Mouse (Mus musculus) WW6 (cell line): Measurements from ENCODE around the gene Gmnn.

Source experiments
- DNase-seq: peaks from one replicate; pipeline ENCODE4 v3.0.0-alpha.2; 2013; ENCODE audit warnings: low read depth, low spot score

Gene Gmnn

DNA sequence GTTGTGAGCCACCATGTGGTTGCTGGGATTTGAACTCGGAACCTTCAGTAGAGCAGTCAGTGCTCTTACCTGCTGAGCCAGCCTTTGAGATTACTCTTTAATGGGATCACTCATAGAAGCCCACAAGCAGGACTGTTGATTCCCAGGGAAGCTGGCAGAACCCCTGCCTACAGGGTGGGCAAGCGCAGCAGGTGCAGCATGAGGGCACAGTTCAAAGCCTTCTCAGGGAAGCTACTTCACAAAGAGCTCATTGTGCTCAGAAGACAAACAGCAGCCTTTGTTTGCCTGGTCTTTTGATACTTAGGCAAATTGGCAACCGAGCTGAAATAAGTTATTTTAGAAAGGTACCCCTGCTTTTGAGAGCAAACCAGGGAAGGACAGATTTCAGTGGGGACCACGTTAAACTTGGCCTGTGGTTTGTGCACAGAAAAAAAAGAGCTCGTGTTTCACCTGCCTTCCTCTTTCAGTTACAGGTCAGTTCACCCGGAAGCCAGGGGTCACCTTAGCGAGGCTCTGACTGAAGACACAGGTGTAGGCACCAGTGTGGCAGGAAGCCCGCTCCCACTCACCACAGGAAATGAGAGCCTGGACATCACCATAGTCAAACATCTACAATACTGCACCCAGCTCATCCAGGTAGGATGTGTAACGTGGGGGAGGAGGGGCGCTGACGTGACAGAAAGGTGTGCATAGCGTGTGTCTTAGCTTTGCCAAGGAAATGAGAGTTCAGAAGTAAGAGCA lies 51.9 kb downstream of the Gmnn start:
- no peak for DNase-seq

- DNase-seq: no peak
These were observed 59.6 kb downstream of the Gmnn start for GRCm38 (mm10) chr13:24702128-24702527.
